Mouse (Mus musculus): Measurements from ENCODE around the gene Nfu1. TPM values are rescaled to one million over a fixed set of nuclear protein-coding genes. Genes with fewer than 3 reads are reported as not detected.
A peak's percentile ranks its signal among the peaks of the same experiment; 100 is the strongest.

Nfu1 gene
- polyA plus RNA-seq, 1 experiment = 65.4 TPM

GRCm38 (mm10) chr6:86989576-86989975 lies 19.5 kb upstream of the Nfu1 start:
- WGBS = 92% methylated on average over 6 of the region's 6 CpGs
- no peak overlapping the region for H3K4me3 ChIP-seq (replicated peaks; ENCODE audit: control insufficient read depth, low read depth, low read length)
- TF ChIP-seq CTCF (IDR thresholded peaks at IDR 0.05; ENCODE audit: control insufficient read depth, insufficient read depth, low read length) (no peak), POLR2A (IDR thresholded peaks at IDR 0.05; ENCODE audit: borderline replicate concordance, control insufficient read depth, low read depth, low read length) (no peak)
- no peaks in the 10 kb centered on the region for H3K4me1 ChIP-seq (ENCODE audit: control insufficient read depth, insufficient read depth, low read length)
- H3K27ac ChIP-seq (ENCODE audit: control insufficient read depth, insufficient read depth, low read depth, low read length, poor library complexity) = no peak overlapping the region

GRCm38 (mm10) chr6:86991041-86991440 lies 18.0 kb upstream of the Nfu1 start:
- H3K4me1 ChIP-seq (ENCODE audit: control insufficient read depth, insufficient read depth, low read length) = no peaks in the 10 kb centered on the region
- 86% methylated on average over 3 of the region's 3 CpGs for WGBS
- no peak overlapping the region for H3K27ac ChIP-seq (ENCODE audit: control insufficient read depth, insufficient read depth, low read depth, low read length, poor library complexity)
- TF ChIP-seq POLR2A (IDR thresholded peaks at IDR 0.05; ENCODE audit: borderline replicate concordance, control insufficient read depth, low read depth, low read length) = no peak
- TF ChIP-seq CTCF (IDR thresholded peaks at IDR 0.05; ENCODE audit: control insufficient read depth, insufficient read depth, low read length) = no peak
- no peak overlapping the region for H3K4me3 ChIP-seq (replicated peaks; ENCODE audit: control insufficient read depth, low read depth, low read length)

GRCm38 (mm10) chr6:86992349-86992748 lies 16.7 kb upstream of the Nfu1 start:
- no peak overlapping the region for H3K27ac ChIP-seq (ENCODE audit: control insufficient read depth, insufficient read depth, low read depth, low read length, poor library complexity)
- 89% methylated on average over 8 of the region's 8 CpGs for WGBS
- H3K4me1 ChIP-seq (ENCODE audit: control insufficient read depth, insufficient read depth, low read length) = no peaks in the 10 kb centered on the region
- TF ChIP-seq CTCF (IDR thresholded peaks at IDR 0.05; ENCODE audit: control insufficient read depth, insufficient read depth, low read length) (no peak), POLR2A (IDR thresholded peaks at IDR 0.05; ENCODE audit: borderline replicate concordance, control insufficient read depth, low read depth, low read length) (no peak)
- no peak overlapping the region for H3K4me3 ChIP-seq (replicated peaks; ENCODE audit: control insufficient read depth, low read depth, low read length)

DNA sequence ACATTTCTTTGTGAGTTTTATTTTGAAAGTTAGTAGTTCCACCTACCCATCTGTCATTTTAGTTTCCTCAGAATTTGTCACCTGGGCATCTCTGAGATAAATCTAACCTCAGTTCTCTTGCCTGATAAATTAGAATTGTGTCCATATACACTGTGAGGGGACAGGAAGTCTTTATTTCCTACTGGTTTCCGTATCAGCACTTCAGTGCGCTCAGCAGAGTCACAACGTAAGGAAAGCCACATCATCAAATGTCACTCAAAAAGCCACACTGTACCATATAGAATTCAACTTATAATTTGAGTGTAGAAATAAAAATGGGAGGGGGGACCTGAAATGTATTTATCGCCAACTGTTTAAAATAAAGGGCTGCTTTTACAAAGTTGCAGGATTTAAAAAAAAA lies 14.8 kb upstream of the Nfu1 start:
- H3K4me3 ChIP-seq (replicated peaks; ENCODE audit: control insufficient read depth, low read depth, low read length) = no peak overlapping the region
- H3K4me1 ChIP-seq (ENCODE audit: control insufficient read depth, insufficient read depth, low read length) = no peaks in the 10 kb centered on the region
- 20% methylated on average over 4 of the region's 4 CpGs for WGBS
- H3K27ac ChIP-seq (ENCODE audit: control insufficient read depth, insufficient read depth, low read depth, low read length, poor library complexity) = no peak overlapping the region
- TF ChIP-seq CTCF (IDR thresholded peaks at IDR 0.05; ENCODE audit: control insufficient read depth, insufficient read depth, low read length) = no peak
- TF ChIP-seq POLR2A (IDR thresholded peaks at IDR 0.05; ENCODE audit: borderline replicate concordance, control insufficient read depth, low read depth, low read length) = no peak

GRCm38 (mm10) chr6:86996629-86997307 lies 12.3 kb upstream of the Nfu1 start:
- H3K4me1 ChIP-seq (ENCODE audit: control insufficient read depth, insufficient read depth, low read length) = no peaks in the 10 kb centered on the region; the same call in 1 of the 2 replicates
- H3K27ac ChIP-seq (ENCODE audit: control insufficient read depth, insufficient read depth, low read depth, low read length, poor library complexity) = no peak overlapping the region
- TF ChIP-seq POLR2A (IDR thresholded peaks at IDR 0.05; ENCODE audit: borderline replicate concordance, control insufficient read depth, low read depth, low read length) (no peak), CTCF (IDR thresholded peaks at IDR 0.05; ENCODE audit: control insufficient read depth, insufficient read depth, low read length) (no peak)
- H3K4me3 ChIP-seq (replicated peaks; ENCODE audit: control insufficient read depth, low read depth, low read length) = no peak overlapping the region
- 84% methylated on average over 5 of the region's 5 CpGs for WGBS

DNA sequence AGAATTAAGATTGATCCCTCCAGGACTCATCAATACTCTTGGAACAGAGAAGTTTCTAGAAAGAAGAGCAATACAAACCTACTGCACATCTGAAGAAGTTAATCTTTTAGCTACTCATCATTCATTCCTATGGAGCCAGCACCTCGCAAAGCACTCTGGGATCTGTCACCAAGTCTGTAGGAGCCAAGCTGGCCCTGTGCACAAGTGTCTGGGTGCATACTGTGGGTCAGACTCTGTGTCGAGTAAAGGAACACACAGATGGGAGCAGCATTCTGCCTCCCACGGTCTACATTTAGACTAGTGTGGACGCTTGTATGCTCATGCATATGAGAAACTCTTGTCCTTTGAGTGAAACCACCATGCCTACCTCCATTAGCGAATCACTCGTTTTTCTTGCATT lies 11.7 kb upstream of the Nfu1 start:
- Histone ChIP-seq H3K27ac (ENCODE audit: control insufficient read depth, insufficient read depth, low read depth, low read length, poor library complexity) (no peak overlapping the region), H3K4me1 (ENCODE audit: control insufficient read depth, insufficient read depth, low read length) (no peaks in the 10 kb centered on the region; the same call in 1 of the 2 replicates), H3K4me3 (replicated peaks; ENCODE audit: control insufficient read depth, low read depth, low read length) (no peak overlapping the region)
- TF ChIP-seq CTCF (IDR thresholded peaks at IDR 0.05; ENCODE audit: control insufficient read depth, insufficient read depth, low read length) = no peak
- TF ChIP-seq POLR2A (IDR thresholded peaks at IDR 0.05; ENCODE audit: borderline replicate concordance, control insufficient read depth, low read depth, low read length) = no peak
- 86% methylated on average over 6 of the region's 6 CpGs for whole genome bisulfite sequencing

GRCm38 (mm10) chr6:87001995-87002394 lies 7.0 kb upstream of the Nfu1 start:
- TF ChIP-seq CTCF (IDR thresholded peaks at IDR 0.05; ENCODE audit: control insufficient read depth, insufficient read depth, low read length) (no peak), POLR2A (IDR thresholded peaks at IDR 0.05; ENCODE audit: borderline replicate concordance, control insufficient read depth, low read depth, low read length) (no peak)
- Histone ChIP-seq H3K4me3 (replicated peaks; ENCODE audit: control insufficient read depth, low read depth, low read length) (no peak overlapping the region), H3K27ac (ENCODE audit: control insufficient read depth, insufficient read depth, low read depth, low read length, poor library complexity) (no peak overlapping the region), H3K4me1 (ENCODE audit: control insufficient read depth, insufficient read depth, low read length) (peaks cover 3% of the 10 kb centered on the region; the same call in 1 of the 2 replicates)
- 83% methylated on average over 6 of the region's 6 CpGs for whole genome bisulfite sequencing

DNA sequence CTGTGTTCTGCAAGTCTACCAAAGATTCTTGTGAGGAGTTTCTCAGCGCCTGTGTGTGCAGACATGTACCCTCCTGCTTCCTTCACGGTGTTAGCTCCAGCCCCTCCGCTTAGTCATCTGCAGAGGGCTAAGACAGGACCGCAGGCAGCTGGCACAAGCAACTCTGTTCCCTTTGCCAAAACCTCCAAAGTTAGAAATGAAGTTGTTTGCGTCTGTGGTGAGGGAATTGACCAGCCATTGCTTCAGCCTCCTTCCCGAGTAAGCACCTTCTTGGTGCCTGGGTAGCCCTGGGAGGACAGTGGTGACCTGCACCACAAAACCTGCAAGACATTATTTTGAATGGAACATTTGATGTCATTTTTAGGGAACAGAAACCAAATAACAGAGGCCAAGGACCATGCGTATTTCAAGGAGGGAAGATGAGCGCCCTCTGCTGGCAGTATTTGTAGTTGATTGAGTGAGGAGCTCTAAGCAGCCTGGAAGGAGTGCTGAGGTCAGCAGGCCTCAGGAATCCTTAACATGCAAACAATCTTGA lies 6.4 kb upstream of the Nfu1 start:
- 5% methylated on average over 8 of the region's 8 CpGs for WGBS
- Histone ChIP-seq H3K4me1 (ENCODE audit: control insufficient read depth, insufficient read depth, low read length) (peaks cover 3% of the 10 kb centered on the region; the same call in 1 of the 2 replicates), H3K27ac (ENCODE audit: control insufficient read depth, insufficient read depth, low read depth, low read length, poor library complexity) (peak overlapping the region; percentile 71; the same call in 1 of the 2 replicates), H3K4me3 (replicated peaks; ENCODE audit: control insufficient read depth, low read depth, low read length) (peak overlapping the region; percentile 11)
- TF ChIP-seq POLR2A (IDR thresholded peaks at IDR 0.05; ENCODE audit: borderline replicate concordance, control insufficient read depth, low read depth, low read length) (no peak), CTCF (IDR thresholded peaks at IDR 0.05; ENCODE audit: control insufficient read depth, insufficient read depth, low read length) (peak; percentile 74)

All from bone marrow, adult 2 months (tissue).